Mouse (Mus musculus): ENCODE results near the gene Cacna1d.

DNA sequence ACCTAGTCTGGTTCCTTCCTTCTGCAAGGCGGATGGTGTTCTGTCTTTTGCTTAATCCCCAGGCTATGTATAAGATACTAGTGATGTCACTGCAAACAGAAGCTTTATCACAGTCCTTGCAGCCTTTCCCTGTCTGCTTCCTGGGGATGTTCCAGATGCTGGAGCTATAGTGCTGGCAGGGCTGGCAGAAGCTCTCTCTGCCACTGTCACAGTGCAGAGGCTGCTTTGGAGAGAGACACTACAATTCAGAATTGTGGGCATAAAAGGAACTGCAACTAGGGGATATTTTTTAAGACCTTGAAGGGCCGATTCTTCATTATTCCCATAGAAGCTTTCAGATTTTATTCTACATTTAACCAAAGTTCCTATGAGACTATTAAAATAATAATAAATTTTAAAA is 274.1 kb downstream of the Cacna1d start:
- TF ChIP-seq MYOD1 (IDR thresholded peaks at IDR 0.05; ENCODE audit: control insufficient read depth, insufficient read length, low read depth): no peak
- TF ChIP-seq CTCF (IDR thresholded peaks at IDR 0.05; ENCODE audit: control insufficient read depth, insufficient read depth, insufficient read length): no peak
- TF ChIP-seq USF1 (IDR thresholded peaks at IDR 0.05; ENCODE audit: low read depth): no peak
- TF ChIP-seq CEBPB (IDR thresholded peaks at IDR 0.05; ENCODE audit: low read depth): no peak
- no peak for TF ChIP-seq MAX (IDR thresholded peaks at IDR 0.05)
